Mouse (Mus musculus) layer of hippocampus, adult 2 months (tissue): ENCODE results near the gene Actl10. TPM values are rescaled to one million over a fixed set of nuclear protein-coding genes. Genes with fewer than 3 reads are reported as not detected.

ENCODE experiments used
- DNase-seq, 2 experiments: peaks; one replicate each; pipeline ENCODE4 v3.0.0; 2022; ENCODE audit warnings: low spot score in 2 of 2
- H3K27ac ChIP-seq: fragments of 200-600 bp; 2 replicates; pipeline ENCODE4 v1.8.1; 2022
- H3K4me3 ChIP-seq: fragments of 200-600 bp; 2 replicates; pipeline ENCODE4 v1.8.1; 2022; ENCODE audit warnings: mild to moderate bottlenecking
- CTCF ChIP-seq: fragments of 200-600 bp; conservative IDR thresholded peaks from 2 replicates; pipeline ENCODE4 v1.8.1; 2022; ENCODE audit warnings: antibody characterized with exemption, mild to moderate bottlenecking, moderate library complexity
- total RNA-seq, 2 experiments: library from RNA; stranded (reverse); gene quantifications; 2 replicates each; pipeline ENCODE4 v1.2.3; 2021

Gene Actl10
- total RNA-seq, 2 experiments from 2014 or later, result not detected

GRCm38 (mm10) chr2:154538710-154539109 is 12.9 kb upstream of the Actl10 start:
- Histone ChIP-seq H3K27ac (peak overlapping the region; percentile 84), H3K4me3 (no peak overlapping the region)
- TF ChIP-seq CTCF, result no peak
- no peak for DNase-seq

GRCm38 (mm10) chr2:154539720-154540119 is 11.9 kb upstream of the Actl10 start:
- peak overlapping the region; percentile 84; the same call in 1 of the 2 replicates for H3K27ac ChIP-seq
- peak; percentile 91 for TF ChIP-seq CTCF

DNA sequence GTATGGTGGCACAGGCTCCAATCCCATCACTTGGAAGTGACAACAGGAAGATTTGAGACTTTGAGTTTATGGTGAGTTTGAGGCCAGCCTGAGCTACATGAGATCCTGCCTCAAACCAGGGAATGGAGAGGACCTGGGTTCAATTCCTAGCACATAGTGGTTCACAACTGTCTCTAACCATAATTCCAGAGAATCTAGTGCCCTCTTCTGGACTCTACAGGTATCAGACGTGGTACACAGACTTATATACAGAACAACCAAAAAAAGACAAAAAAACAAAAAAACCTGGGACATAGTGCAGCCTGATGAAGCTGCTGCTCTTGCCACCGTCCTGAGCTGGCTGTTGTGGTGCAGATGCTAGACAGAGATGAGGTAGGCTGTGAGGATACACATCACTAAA is 9.9 kb upstream of the Actl10 start:
- DNase-seq, result no peak
- Histone ChIP-seq H3K27ac (no peak overlapping the region), H3K4me3 (no peak overlapping the region)
- peak; percentile 59 for TF ChIP-seq CTCF

More at GRCm38 (mm10) chr2:154539720-154540119, 11.9 kb upstream of the Actl10 start:
- no peak overlapping the region for H3K4me3 ChIP-seq
- DNase-seq, result peak; percentile 48 to 59

DNA sequence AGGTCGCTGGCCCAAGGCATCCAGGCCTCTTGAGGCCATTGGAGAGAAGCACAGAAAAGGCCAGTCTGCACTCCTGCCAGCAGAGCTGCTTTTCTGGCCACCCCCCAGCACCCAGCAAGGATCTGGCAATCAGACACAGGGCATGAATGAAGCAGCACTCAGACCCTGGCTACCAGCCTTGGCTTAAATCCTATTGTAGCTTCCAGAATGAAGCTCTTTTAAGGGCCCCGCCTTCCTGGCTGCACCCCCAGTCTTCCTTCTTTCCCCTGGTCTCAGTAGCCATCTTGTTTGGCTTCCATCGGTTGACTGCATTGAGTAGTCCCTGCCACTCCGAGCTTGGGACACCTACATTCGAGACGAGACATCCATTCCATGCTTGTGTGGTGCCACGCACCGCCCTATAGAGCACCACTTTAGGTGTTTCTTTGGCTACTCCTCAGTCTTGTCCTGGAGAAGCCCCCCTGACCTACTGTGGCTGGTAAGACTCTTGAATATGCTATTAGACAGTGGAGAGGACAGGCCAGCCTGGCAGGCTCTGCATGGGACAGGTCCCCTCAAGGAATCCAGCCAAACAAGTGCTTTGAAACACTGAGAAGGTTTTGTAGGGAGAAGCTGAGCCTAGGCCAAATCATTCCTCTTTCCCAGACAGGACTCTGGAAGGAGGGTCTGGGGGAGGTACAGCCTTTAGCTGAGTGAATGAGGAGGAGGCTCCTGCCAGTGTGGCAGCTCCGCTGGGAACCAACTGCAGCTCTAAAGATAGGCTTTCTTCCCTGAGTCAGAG is 7.8 kb upstream of the Actl10 start:
- TF ChIP-seq CTCF, result peak; percentile 29
- Histone ChIP-seq H3K27ac (peak overlapping the region; percentile 87), H3K4me3 (no peak overlapping the region)
- DNase-seq, result peak; percentile 60 to 84

DNA sequence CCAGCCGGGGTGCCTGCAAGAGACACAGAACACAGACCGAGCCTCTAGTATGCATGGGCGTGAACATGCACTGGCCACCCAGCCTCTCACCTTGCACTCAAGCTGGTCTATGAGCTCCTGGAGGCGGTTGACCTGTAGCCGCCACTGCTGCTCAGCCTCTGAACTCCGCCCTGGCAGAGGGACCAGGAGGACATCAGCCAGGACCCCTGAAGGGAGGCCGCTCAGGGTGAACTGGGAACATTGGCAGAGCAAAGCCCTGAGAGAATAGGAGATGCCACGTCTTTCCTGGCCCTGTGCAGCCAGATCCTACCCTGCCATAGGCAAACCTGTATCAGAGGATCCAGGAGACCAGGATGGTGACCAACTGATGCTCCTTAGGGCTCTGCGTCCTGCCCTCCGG is 4.9 kb upstream of the Actl10 start, which contains the start of gene 1700003F12Rik:
1700003F12Rik (plus strand) TSS at position 375 of the 400 bp plus-strand sequence.
- DNase-seq, result no peak
- H3K27ac ChIP-seq, result no peak within 1 kb of the TSS
- TF ChIP-seq CTCF, result no peak
- H3K4me3 ChIP-seq, result no peak within 1 kb of the TSS

DNA sequence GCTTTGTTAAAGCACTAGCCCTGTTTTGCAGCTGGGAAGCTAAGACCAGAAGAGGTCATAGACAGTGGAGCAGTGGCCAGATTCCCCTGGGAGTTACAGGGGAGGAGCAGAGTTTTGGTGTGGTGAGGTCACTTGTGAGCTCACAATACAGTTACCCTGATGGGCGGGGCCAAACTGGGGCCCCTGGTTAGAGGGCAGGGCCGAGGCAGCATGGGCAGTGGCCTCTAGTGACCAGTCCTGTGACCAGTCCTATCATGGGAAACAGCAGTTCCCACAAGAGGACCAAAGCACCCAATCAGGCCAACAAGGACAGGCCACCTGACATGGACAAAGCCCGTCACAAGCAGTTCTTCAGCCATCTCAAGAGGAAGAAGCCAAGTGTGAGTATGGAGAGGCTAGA is 2.9 kb upstream of the Actl10 start:
- H3K27ac ChIP-seq, result no peak overlapping the region
- no peak for DNase-seq
- TF ChIP-seq CTCF, result no peak
- no peak overlapping the region for H3K4me3 ChIP-seq

DNA sequence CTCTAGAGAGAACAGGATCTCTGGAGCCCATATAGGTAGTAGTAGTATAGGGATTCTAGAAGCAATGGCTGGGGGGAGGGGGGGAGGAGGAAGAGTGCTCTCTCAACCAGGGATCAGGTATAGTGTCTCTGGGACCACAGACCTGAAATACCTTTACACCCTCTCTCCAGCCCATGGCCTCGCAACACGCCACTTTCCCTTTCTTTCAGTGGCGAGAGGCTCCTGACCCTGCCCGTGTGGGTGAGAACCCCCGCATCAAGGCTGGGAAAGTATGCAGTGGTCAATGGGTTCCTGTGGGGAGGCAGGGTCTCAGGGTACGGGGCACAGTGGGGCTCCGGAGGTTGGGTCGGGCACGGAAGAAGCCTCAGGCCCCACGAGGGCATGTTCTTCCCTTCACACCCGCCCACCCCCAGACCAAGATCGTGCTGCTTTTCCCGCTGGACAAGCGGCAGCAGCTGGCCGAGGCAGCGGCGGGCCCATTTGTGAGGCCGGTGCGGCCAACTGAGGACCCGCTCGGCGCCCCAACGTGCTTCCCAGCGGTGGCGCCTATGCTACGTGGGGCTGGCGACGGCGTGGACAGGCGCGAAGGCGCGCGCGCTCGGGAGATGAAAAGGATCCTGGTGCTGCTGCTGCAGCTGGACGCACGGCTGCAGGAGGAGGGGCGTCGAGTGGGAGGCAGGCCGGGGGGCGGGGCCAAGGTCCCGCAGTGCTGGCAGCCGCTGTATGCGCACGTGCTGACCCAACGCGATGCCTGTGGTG is 2.3 kb upstream of the Actl10 start:
- TF ChIP-seq CTCF, result no peak
- DNase-seq, result peak; percentile 29 to 45
- H3K4me3 ChIP-seq, result peak overlapping the region; percentile 52
- peak overlapping the region; percentile 32; the same call in 1 of the 2 replicates for H3K27ac ChIP-seq

DNA sequence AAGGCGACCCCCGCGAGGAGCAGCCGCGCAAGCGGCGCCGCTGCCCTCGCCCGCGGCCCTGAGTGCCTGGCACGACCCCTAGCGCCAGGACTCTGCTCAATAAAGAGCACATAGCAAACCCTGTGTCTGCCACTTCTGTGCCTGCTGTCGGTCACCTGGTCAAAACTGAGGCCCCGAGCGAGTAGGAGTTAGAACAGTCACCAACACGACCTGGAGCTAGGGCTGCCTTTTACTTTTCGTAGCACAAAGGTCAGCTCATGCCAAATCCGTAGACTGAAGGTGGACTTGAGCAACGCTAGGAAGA is 1.7 kb upstream of the Actl10 start:
- peak; percentile 34 for TF ChIP-seq CTCF
- Histone ChIP-seq H3K27ac (no peak overlapping the region), H3K4me3 (peak overlapping the region; percentile 52)
- DNase-seq, result no peak

DNA sequence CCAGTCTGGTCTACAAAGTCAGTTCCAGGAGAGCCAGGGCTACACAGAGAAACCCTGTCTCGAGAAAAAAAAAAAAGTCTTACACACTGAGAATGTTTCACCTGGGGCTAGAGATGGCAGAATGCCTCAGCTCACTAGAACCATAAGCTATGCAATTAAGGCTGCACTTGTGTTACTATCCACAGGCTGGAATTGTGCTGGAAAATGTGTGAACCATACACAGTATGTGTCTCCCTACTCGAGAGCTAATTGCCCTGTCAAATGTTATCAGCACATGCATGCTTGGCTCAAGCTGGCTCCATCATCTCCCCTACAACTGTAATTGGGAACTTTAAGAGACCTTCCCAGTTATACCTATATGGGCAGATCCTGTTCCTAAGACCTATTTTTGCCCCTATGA is 639 bp upstream of the Actl10 start:
- H3K27ac ChIP-seq, result no peak overlapping the region
- DNase-seq, result no peak
- no peak for TF ChIP-seq CTCF
- H3K4me3 ChIP-seq, result no peak overlapping the region

GRCm38 (mm10) chr2:154551927-154552326 is 351 bp downstream of the Actl10 start:
- DNase-seq, result no peak
- Histone ChIP-seq H3K27ac (peak overlapping the region; percentile 62), H3K4me3 (peak overlapping the region; percentile 43)
- TF ChIP-seq CTCF, result no peak

DNA sequence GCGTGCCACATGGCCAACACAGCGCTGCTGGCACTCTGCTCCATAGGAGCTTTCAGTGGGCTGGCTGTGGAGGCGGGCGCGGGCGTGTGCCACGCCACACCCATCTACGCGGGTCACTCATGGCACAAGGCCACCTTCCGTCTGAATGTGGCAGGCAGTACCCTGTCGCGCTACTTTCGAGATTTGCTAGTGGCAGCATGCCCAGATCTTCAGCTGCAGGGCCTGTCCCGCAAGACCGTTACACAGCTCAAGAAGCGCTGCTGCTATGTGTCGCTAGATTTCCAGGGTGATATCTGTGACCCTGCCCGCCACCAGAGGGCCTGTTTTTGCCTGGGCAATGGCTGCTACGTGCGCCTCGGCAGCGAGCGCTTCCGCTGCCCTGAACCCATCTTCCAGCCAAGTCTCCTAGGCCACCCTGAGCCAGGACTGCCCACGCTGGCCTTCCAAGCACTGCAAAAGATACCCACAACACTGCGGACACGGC is 890 bp downstream of the Actl10 start:
- peak; percentile 49 to 64 for DNase-seq
- peak overlapping the region; percentile 62 for H3K27ac ChIP-seq
- H3K4me3 ChIP-seq, result peak overlapping the region; percentile 43
- TF ChIP-seq CTCF, result peak; percentile 76

DNA sequence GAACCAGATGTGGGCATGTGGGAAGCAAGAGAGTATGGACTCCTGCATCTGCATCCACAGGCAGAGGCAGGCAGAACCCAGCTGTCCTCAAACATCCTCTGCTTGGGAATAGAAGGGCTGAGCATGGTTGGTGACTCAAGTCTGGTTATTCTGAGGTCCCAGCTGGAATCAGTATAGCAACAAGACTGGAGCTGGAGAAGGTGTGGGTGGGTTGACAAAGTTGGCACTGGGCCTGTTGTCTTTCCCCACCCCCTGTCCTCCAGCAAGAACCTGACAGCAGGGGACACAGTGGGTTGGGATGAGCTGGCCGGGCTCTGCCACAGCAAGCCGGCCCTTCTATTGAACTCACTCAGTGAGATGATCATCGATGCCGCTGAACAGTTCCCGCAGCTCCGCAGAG is 3.7 kb downstream of the Actl10 start:
- TF ChIP-seq CTCF, result no peak
- peak in 1 of 2 experiments; percentile 43 for DNase-seq
- H3K27ac ChIP-seq, result peak overlapping the region; percentile 36

DNA sequence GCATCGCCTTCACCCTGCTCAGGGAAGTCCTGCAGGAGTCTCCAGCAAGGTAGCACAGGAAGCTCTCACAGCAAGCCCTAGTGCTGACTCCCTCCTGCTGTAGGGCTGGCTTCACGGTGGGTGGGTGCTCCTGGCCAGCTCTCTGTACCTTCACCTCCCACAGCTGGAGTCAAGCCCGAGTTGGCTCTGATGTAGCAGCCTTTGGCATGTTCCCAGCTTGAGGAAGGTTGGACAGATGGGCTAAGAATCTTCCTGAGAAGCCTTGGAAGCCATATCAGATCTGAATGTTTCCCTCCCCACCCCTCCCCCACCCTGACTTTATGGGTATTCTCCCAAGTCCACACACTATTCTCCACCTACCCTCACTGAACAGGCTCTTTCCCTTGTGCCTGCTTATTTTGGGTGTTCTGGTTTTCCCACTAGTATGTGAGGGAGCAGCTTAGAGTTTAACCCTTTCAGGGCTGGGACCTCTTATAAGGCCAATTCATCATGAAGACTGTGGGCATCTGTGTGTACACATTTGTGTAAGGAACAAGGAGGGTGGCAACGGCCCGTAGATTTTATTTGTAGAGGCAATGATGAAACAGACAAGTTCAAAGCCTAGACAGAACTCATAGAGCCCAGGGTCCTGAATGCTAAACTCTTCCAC is 5.7 kb downstream of the Actl10 start:
- Histone ChIP-seq H3K27ac (peak overlapping the region; percentile 82; the same call in 1 of the 2 replicates), H3K4me3 (peak overlapping the region; percentile 62)
- TF ChIP-seq CTCF, result no peak
- no peak for DNase-seq

More for the DNA sequence above, 3.7 kb downstream of the Actl10 start:
- no peak overlapping the region for H3K4me3 ChIP-seq
